Mouse (Mus musculus) forebrain, embryonic 10.5 days (tissue): ENCODE measurements around the gene Exph5. TPM values are rescaled to one million over a fixed set of nuclear protein-coding genes. Genes with fewer than 3 reads are reported as not detected.

Experiments used
- DNase-seq: peaks from one replicate; pipeline ENCODE4 v3.0.0-alpha.2; 2017; ENCODE audit warnings: low spot score; ENCODE audit errors: extremely low spot score
- H3K27ac ChIP-seq: fragments of 300-500 bp; sonication (generic); 2 replicates; pipeline ENCODE4 v1.5.1; 2016; ENCODE audit warnings: mild to moderate bottlenecking
- H3K27me3 ChIP-seq: fragments of 300-500 bp; sonication (generic); 2 replicates; pipeline ENCODE4 v1.6.1; 2016; ENCODE audit warnings: mild to moderate bottlenecking; ENCODE audit not compliant: poor library complexity, severe bottlenecking
- H3K36me3 ChIP-seq: fragments of 300-500 bp; sonication (generic); replicated peaks from 2 replicates; pipeline ENCODE4 v1.6.1; 2016; ENCODE audit warnings: mild to moderate bottlenecking, moderate library complexity
- H3K4me1 ChIP-seq: fragments of 300-500 bp; sonication (generic); 2 replicates; pipeline ENCODE4 v1.6.1; 2016
- H3K4me3 ChIP-seq: fragments of 300-500 bp; sonication (generic); 2 replicates; pipeline ENCODE4 v1.5.1; 2016; ENCODE audit warnings: mild to moderate bottlenecking, moderate library complexity
- H3K9me3 ChIP-seq: fragments of 300-500 bp; sonication (generic); 2 replicates; pipeline ENCODE4 v1.6.1; 2016; ENCODE audit warnings: mild to moderate bottlenecking, moderate library complexity
- WGBS: fragments of 180-500 bp; shearing (Covaris S2); methylation state at CpG from one replicate; pipeline ENCODE4 v1.1.7; 2016; 5-methylcytosine and 5-hydroxymethylcytosine counted together
- microRNA-seq: library from miRNA; unstranded; fragments of <30 nt; microRNA quantifications from one replicate; pipeline ENCODE4, GENCODE M21; 2017
- polyA plus RNA-seq: library from polyadenylated mRNA; unstranded; fragments of >200 nt; fragmentation: Nextera tagmentation; extraction: Ambion mirVana; gene quantifications from 2 replicates; pipeline ENCODE4 v1.2.1, GENCODE M21; 2016

The Exph5 gene
- polyA plus RNA-seq, 1 experiment from 2014 or later, result 0.66 TPM

GRCm38 (mm10) chr9:53404050-53404752 is 102.7 kb downstream of the Exph5 start:
- peaks cover 27% of the 10 kb centered on the region for H3K4me1 ChIP-seq
- H3K36me3 ChIP-seq, result no peaks in the 10 kb centered on the region
- no peak overlapping the region for H3K4me3 ChIP-seq
- no peaks in the 10 kb centered on the region for H3K27me3 ChIP-seq
- DNase-seq, result no peak
- H3K9me3 ChIP-seq, result no peaks in the 10 kb centered on the region
- WGBS, result 82% methylated on average over 6 of the region's 6 CpGs
- H3K27ac ChIP-seq, result no peak overlapping the region

GRCm38 (mm10) chr9:53404753-53405722 is 103.6 kb downstream of the Exph5 start:
- Histone ChIP-seq H3K27me3 (no peaks in the 10 kb centered on the region), H3K4me3 (peak overlapping the region; percentile 46), H3K36me3 (no peaks in the 10 kb centered on the region), H3K9me3 (no peaks in the 10 kb centered on the region), H3K4me1 (peaks cover 27% of the 10 kb centered on the region), H3K27ac (peak overlapping the region; percentile 84)
- WGBS, result 31% methylated on average over 21 of the region's 21 CpGs
- peak; percentile 81 for DNase-seq

GRCm38 (mm10) chr9:53408548-53408947 is 107.1 kb downstream of the Exph5 start:
- Histone ChIP-seq H3K9me3 (no peaks in the 10 kb centered on the region), H3K36me3 (no peaks in the 10 kb centered on the region), H3K27ac (no peak overlapping the region), H3K4me3 (no peak overlapping the region), H3K4me1 (peaks cover 15% of the 10 kb centered on the region), H3K27me3 (no peaks in the 10 kb centered on the region)
- 90% methylated on average over 4 of the region's 4 CpGs for WGBS
- DNase-seq, result no peak

GRCm38 (mm10) chr9:53408953-53409361 is 107.5 kb downstream of the Exph5 start:
- Histone ChIP-seq H3K4me1 (peaks cover 15% of the 10 kb centered on the region), H3K27ac (no peak overlapping the region), H3K4me3 (no peak overlapping the region), H3K36me3 (no peaks in the 10 kb centered on the region), H3K9me3 (no peaks in the 10 kb centered on the region), H3K27me3 (no peaks in the 10 kb centered on the region)
- whole genome bisulfite sequencing, result 87% methylated on average over 2 of the region's 2 CpGs
- DNase-seq, result no peak

GRCm38 (mm10) chr9:53409427-53409826 is 108.0 kb downstream of the Exph5 start:
- Histone ChIP-seq H3K36me3 (no peaks in the 10 kb centered on the region), H3K27ac (no peak overlapping the region), H3K9me3 (no peaks in the 10 kb centered on the region), H3K4me3 (no peak overlapping the region), H3K4me1 (peaks cover 14% of the 10 kb centered on the region), H3K27me3 (no peaks in the 10 kb centered on the region)
- DNase-seq, result no peak
- WGBS, result 91% methylated on average over 3 of the region's 3 CpGs

- Histone ChIP-seq H3K27me3 (no peaks in the 10 kb centered on the region), H3K36me3 (no peaks in the 10 kb centered on the region), H3K27ac (no peak overlapping the region), H3K4me3 (no peak overlapping the region), H3K9me3 (no peaks in the 10 kb centered on the region), H3K4me1 (no peaks in the 10 kb centered on the region)
- DNase-seq, result no peak
- WGBS, result 79% methylated on average over 9 of the region's 9 CpGs
These were observed 120.8 kb downstream of the Exph5 start for GRCm38 (mm10) chr9:53422133-53422896.

GRCm38 (mm10) chr9:53426726-53427125 is 125.3 kb downstream of the Exph5 start:
- H3K27me3 ChIP-seq, result no peaks in the 10 kb centered on the region
- WGBS, result 86% methylated on average over 3 of the region's 3 CpGs
- H3K4me3 ChIP-seq, result no peak overlapping the region
- DNase-seq, result no peak
- H3K4me1 ChIP-seq, result no peaks in the 10 kb centered on the region
- no peaks in the 10 kb centered on the region for H3K36me3 ChIP-seq
- no peak overlapping the region for H3K27ac ChIP-seq
- H3K9me3 ChIP-seq, result no peaks in the 10 kb centered on the region

Small RNA genes lying within 50 kb of the gene (microRNA-seq; reads per million reads assigned to microRNA genes)
- gene Mir130c, result not detected

Other genes with a start within 250 kb of the Exph5 start
- 31.5 and 32.3 TPM in 2 replicates for gene Ddx10, start 53.6 kb upstream of the Exph5 start, polyA plus RNA-seq
- gene Kdelc2, start 82.4 kb downstream of the Exph5 start, polyA plus RNA-seq, result 8.6 and 8.7 TPM in 2 replicates
- 0.30 and 0.39 TPM in 2 replicates for gene 4930550C14Rik, start 100.7 kb downstream of the Exph5 start, polyA plus RNA-seq
- gene Atm, start 235.1 kb downstream of the Exph5 start, polyA plus RNA-seq, result 23.0 and 24.5 TPM in 2 replicates
- gene Npat, start 235.4 kb downstream of the Exph5 start, polyA plus RNA-seq, result 19.5 and 20.5 TPM in 2 replicates